Mouse (Mus musculus) urinary bladder, adult 18-20 months (tissue): ENCODE results near the gene Tmem125.
"Not testable (repeated sequence)": the region's sequence is repeated elsewhere in the genome, so short reads cannot be mapped to it uniquely, and the experiment has no call there.

ENCODE experiments used
- DNase-seq, 2 experiments: peaks; one replicate each; pipeline ENCODE4 v3.0.0; 2022; ENCODE audit warnings: low spot score in 2 of 2, mixed read lengths in 2 of 2

The Tmem125 gene

GRCm38 (mm10) chr4:118537801-118538200, 6.0 kb downstream of the Tmem125 start:
- no peak for DNase-seq

GRCm38 (mm10) chr4:118535610-118536009, 8.2 kb downstream of the Tmem125 start:
- DNase-seq: no peak

- DNase-seq: no peak
Measured at GRCm38 (mm10) chr4:118533605-118534004, 10.2 kb downstream of the Tmem125 start.

DNA sequence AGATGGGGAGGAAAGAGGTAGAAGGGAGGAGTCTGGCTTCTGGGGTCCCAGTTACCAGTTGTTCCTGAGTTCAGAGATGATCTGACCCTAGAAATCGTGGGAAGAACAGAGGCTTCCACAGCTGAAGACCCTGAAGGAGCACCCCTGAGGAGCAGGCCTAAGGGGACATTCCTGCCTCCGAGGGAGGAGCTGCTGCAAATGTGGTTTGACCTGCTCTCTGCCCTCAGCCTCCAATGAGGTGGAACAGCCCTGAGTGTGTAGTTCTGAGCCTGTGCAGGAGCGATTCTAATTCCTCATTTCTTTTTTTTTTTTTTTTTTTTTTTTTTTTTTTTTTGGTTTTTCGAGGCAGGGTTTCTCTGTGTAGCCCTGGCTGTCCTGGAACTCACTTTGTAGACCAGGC, 10.7 kb downstream of the Tmem125 start:
- no peak for DNase-seq

GRCm38 (mm10) chr4:118532663-118533062, 11.2 kb downstream of the Tmem125 start:
- no peak for DNase-seq

DNA sequence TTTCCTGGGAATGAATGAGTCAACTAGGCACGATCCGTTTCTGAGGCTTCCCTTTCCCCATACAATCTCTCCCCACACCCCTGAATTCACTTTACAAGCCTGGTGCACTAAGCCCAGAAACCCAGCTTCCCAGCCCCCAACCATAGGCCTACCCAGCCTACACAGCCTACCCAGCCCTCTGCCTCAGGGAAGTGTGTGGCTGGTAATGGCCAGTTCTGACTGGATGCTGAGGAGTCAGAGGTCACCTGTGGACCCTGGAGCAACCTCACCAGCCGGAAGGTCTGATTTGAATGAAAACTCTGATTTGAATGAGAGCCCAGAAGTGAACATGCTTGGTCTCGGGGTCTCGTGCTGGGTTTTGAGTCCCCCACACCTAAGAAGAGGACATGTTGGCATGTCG, 16.1 kb downstream of the Tmem125 start:
- no peak for DNase-seq

DNA sequence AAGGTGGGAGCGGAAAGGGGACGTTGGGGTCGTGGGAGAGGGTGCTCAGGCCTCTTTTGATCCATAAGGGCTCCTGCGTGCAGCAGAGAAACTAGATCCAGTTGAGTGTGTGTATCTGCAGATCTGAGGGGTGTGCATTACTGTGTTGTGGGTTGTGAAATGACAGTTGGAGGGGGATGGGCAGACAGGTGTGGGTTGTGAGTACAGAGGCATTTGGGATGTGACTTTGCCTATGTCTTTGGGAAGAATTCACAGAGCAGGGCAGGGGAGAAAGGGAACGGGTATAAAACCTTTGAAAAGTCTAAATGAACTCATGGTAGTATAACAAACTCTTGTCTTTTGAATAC, 16.5 kb downstream of the Tmem125 start:
- no peak for DNase-seq

DNA sequence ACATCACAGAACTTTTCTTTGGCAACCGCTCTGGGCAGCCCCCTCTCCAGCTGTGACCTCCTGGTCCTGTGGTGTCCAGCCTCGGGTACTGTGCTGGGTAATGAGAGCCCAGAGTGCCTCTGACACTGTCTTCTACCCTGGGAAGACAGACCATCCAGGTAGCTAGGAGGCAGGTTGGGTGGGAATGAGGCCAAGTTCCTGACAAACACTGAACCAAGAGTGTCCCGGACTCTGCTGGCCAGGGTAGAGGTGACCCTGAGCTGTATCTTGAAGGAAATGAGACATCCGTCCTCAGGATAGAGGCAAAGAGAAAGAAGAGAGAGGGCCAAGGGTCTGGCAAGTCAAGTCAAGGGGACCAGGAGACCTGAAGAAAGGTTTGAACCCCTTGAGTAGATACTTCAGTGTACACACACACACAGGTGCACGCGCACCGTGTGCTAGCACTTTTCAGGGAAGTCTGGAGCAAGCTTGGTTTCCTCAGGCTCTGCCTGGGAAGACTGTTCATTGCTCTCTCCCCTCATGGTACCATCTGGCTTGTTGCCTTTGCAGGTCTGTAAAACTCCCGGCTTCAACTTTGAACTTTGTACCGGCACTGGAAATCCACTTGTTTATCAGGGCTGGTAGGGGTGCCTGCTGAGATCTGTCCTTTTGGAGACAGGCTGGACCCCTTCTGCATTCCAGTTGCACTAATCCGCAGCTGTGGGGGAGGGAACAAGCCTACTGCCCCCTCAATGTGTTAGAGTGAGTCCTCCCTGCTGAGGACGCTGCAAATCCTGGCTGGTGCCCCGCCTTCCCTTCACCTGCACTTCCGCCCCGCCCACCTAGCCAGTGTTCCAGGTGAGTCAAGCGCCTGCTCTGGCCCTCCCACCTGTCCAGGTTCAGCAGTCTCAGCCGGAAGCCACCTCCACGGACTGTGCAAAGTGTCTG, 17.2 kb downstream of the Tmem125 start, which contains the start of gene 2610528J11Rik:
TSS of gene 2610528J11Rik (plus strand) at position 592 of the 927 bp plus-strand sequence.
- DNase-seq: peak; percentile 64 to 68

- no peak for DNase-seq
Measured at GRCm38 (mm10) chr4:118525779-118526178, 18.1 kb downstream of the Tmem125 start.

DNA sequence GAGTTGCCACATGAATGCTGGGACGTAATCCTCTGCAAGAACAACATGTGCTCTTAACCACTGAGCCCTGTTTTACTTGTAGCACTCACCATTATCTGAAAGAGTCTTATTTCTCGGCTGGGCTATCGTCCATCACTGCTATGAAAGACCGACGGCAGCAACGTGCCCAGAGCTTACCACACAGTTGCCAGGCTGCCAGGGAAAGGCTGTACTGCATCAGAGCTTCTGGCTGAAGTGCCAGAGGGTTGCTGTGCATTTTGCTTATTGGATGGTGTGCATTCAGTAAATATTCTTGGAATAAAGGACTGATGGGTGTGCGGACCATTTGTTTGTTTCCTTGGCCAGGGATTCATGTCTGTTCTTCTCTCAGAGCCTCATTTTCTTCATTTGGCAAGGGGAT, 19.9 kb downstream of the Tmem125 start:
- no peak for DNase-seq

DNA sequence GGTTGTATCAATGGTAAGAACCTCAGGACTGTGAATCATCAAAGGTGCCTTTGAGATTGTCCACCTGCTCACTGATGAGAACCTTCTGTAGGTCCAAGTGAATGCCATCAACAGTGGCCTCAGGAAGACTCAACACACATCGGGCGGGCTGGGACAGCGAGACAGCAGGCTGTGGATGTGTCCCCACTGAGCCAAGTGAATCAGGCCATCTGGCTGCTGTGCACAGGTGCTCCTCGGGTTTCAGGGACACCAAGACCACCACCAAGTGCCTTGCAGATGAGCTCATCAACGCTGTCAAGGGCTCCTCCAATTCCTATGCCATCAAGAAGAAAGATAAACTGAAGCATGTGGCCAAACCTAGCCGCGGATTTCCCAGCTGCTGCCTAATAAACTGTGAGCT, 21.6 kb downstream of the Tmem125 start:
- no peak for DNase-seq

DNA sequence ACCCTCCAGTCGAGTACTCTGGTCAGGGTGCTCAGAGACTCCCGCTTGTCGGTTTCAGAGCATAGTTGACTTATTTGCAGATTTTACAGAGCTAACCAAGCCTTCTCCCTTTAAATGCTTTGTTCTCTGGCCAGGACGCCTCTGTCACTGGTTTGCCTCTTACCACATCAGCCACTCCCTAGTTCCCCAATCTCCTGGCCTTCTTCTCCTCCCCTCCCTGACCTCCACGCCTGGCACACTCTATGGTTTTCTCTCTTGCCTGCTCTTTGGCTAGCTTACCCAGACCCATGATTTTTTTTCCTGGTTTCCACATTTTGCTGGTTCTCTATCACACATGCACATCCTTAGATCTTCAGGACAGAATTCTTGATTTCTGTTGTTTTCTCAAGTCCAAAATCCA, 25.6 kb downstream of the Tmem125 start:
- DNase-seq: no peak

DNA sequence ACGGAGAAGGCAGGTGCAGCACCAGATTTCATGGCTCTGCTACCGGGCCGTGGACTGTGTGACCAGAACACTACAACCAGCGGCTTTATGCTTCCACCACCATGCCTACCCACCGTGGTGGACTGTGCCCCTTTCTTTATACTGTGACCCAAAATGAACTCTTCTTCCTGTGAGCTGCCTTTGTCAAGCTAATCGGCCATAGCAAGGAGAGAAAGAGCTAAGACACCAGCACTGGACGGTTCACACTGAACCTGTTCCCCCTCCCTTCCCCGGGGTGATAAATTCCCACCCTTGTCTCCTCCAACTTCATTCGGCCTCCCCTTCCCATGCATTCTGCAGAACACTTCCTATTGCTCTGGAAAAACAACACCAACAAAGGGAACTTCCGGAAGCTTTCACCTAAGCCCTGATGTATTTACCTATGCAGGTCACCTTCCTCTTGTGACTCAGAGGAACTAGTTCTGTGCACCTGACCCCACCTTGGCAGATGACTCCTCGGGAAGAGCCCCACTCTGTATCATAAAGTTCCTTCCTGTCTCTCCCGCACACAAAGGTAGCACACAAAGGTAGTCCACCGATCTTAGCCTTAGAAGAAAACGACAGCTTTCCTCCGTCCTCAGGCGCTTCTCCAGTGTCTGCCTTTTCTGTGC, 26.2 kb downstream of the Tmem125 start:
- no peak for DNase-seq

- DNase-seq: no peak
Measured at GRCm38 (mm10) chr4:118516699-118517496, 26.9 kb downstream of the Tmem125 start.

- peak in 1 of 2 experiments; percentile 33 for DNase-seq
Measured at GRCm38 (mm10) chr4:118509050-118509449, 34.8 kb downstream of the Tmem125 start.

DNA sequence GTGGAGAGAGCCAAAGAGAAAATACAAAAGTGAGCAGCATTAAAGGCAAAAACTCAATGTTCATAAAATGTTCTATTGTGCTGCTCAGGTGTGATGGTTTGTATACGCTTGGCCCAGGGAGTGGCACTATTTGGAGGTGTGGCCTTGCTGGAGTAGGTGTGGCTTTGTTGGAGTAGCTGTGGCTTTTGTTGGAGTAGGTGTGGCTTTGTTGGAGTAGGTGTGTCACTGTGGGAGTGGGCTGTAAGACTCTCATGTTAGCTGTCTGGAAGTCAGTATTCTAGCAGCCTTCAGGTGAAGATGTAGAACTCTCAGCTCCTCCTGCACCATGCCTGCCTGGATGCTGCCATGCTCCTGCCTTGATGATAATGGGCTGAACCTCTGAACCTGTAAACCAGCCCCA, 36.7 kb downstream of the Tmem125 start:
- not testable (repeated sequence) for DNase-seq

- peak; percentile 5 to 18 for DNase-seq
Measured at GRCm38 (mm10) chr4:118505551-118505950, 38.3 kb downstream of the Tmem125 start.

DNA sequence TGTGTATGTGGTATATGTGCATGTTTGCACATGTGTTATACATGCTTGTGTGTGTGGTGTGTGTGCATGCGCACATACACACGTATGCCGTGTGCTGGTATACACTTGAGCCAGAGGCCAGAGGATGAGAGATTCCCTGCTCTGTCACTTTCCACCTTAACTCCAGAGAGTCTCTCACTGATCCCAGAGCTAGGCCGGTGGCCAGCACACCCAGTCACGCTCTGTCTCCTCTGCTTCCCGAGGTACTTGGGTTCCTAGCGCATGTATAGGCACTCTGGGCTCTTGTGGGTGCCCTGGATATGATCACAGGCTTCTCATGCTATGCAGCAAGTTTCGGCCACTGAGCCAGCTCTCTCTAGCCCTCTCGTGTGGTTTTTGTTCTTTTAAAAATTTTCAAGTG, 43.1 kb downstream of the Tmem125 start:
- DNase-seq: no peak

- no peak for DNase-seq
Measured at GRCm38 (mm10) chr4:118500171-118500724, 43.6 kb downstream of the Tmem125 start.
